Mouse (Mus musculus): ENCODE measurements around the gene Brsk1. TPM values are rescaled to one million over a fixed set of nuclear protein-coding genes. Genes with fewer than 3 reads are reported as not detected.
A peak's percentile ranks its signal among the peaks of the same experiment; 100 is the strongest.

Brsk1 gene
- 100 to 1,000 TPM; 280 to 313 TPM for total RNA-seq (2021)
- long read RNA-seq, partial matches to known transcripts = 3 of 28 reads
- long read RNA-seq, other reads (novel, unspliced or antisense) = 24 of 28 reads

DNA sequence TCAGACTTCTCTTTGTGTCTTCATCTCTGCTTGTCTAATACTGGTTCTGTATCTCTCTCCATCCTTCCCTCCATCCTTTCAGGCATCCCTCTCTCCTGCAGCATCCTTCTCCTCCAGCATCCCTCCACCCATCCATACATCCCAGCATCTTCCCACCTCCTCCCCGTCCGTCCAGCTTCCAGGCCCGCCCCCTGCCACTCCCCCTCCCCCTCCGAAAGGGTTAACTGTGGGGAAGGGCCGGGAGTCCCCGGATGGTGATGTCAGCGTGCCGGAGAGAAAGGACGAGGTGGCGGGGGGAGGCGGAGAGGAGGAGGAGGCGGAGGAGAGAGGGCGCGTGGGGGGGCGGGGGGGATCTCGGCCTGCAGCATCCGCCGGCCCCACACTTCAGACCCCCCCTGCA, at the start of gene Brsk1:
Brsk1 (plus strand) TSS at position 218 of the 400 bp plus-strand sequence.
- peak; percentile 86 to 88 for DNase-seq (ENCODE audit: low spot score in 2 of 2)

DNA sequence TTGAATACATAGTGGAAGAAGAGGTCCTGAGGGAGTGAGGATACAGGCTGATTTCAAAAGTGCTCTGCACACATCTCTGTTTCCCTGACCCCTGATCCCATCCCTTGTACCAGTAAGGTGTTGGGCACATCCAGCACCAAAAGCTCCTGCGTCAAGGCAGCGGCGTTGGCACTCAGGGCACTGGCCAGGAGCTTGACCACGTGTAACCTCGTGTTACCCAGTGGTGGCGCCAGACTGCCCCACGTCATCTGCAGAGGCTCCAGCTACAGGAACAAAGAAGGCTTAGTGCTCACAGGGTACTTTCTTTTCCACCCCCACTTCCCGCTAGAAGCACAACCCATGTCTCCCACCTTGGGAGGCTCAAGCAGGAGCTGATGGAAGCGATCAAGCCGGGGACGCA, 49.2 kb upstream of the Brsk1 start:
- no peak for DNase-seq (ENCODE audit: low spot score in 2 of 2)

- DNase-seq (ENCODE audit: low spot score in 2 of 2) = no peak
Observed at GRCm38 (mm10) chr7:4641956-4642355, 48.4 kb upstream of the Brsk1 start.

GRCm38 (mm10) chr7:4643225-4643624, 47.2 kb upstream of the Brsk1 start:
- no peak for DNase-seq (ENCODE audit: low spot score in 2 of 2)

DNA sequence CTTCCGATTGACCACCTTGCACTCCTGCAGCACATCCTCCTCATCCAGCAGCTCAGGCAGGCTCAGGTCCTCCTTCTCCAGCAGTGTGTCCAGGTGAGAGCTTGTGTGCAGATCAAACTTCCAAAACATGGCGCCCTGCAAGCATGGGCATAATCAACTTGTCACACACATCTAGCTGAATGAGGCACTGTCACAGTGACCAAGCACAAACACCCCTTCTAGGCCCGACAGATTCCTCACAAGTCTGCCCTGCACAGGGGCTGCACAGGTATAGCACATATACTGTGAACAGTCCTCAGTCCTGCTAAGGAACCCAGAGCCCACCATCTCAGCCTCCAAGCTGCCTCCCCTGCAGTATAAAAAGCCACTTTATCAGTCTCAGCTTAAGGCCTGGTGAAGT, 43.6 kb upstream of the Brsk1 start:
- DNase-seq (ENCODE audit: low spot score in 2 of 2) = no peak

GRCm38 (mm10) chr7:4647291-4647690, 43.1 kb upstream of the Brsk1 start:
- DNase-seq (ENCODE audit: low spot score in 2 of 2) = no peak

DNA sequence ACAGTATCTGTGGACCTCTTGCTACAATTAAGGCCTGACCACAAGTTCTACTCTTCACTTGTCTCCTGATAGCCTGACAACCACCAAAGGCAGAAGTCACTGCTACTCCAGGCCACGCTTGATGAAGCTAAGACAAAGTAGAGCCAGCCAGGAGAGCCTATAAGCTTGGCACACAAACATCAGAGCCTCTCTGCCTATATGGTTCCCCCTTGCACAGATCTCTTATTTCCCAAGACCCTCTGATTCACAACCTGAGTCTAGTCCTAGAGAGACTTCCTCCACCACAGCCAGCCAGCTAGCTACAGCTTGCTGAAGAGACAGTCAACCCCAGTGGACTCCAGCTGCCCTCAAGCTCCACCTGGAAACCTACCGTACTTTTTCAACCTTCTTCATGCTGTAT, 42.4 kb upstream of the Brsk1 start:
- DNase-seq (ENCODE audit: low spot score in 2 of 2) = no peak

DNA sequence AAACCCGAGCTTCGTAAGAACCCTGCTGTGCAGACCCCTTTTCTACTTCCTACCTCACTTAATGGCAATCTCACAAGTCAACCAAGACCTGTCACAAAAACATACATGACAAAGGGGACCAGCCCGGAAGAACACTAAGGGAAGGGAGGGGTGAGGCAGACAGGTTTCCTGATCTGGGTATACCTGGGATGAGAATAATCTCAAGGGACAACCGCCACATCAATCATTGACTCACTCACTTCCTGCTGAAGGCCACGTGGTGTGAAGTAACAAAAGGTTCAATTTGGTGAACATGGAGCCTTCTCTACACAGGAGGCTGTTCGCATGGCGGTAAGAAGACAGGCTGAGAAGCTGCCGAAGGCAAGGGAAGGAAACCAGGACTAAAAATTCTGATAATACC, 38.8 kb upstream of the Brsk1 start:
- DNase-seq (ENCODE audit: low spot score in 2 of 2) = no peak

GRCm38 (mm10) chr7:4652726-4653125, 37.7 kb upstream of the Brsk1 start:
- DNase-seq (ENCODE audit: low spot score in 2 of 2) = no peak

DNA sequence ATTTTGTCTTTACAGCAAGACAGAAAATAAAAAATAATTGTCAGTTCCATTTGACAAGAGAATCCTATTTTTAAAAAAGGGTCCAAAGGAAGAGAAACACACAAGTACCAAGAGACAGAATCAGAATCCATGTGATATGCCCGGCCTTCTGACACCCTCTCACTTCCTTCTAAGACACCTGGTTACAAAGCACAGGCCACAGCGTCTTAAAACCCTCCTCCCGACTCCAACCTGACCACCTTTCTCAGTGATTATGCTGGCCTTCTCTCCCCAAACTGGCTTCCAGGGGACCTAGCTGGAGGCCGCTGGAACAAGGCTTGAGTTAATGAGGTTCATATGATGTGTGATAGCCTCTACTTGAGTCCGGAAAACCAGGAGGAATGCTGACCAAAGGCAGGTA, 37.1 kb upstream of the Brsk1 start:
- no peak for DNase-seq (ENCODE audit: low spot score in 2 of 2)

DNA sequence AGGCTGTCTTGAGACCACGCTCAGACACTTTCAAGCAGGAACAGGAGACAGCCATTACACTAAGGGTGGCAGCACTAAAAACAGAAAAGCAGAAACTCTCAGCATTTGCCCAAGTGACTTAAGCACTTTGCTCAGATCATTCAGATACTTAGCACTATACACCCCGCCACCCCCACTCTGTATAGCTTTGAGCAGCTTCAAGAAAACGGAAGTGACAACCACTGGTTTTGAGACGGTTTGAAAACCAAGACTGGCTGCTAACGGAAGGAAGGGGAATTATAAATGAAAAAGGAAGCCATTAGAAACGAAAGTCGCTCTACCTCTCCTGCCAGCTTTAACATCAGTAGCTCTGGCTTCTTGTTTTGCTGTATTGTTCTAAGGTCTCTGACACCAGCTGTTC, 36.6 kb upstream of the Brsk1 start:
- DNase-seq (ENCODE audit: low spot score in 2 of 2) = no peak

GRCm38 (mm10) chr7:4654221-4654620, 36.2 kb upstream of the Brsk1 start:
- DNase-seq (ENCODE audit: low spot score in 2 of 2) = no peak

- DNase-seq (ENCODE audit: low spot score in 2 of 2) = no peak
Observed at GRCm38 (mm10) chr7:4655393-4655792, 35.0 kb upstream of the Brsk1 start.

- no peak for DNase-seq (ENCODE audit: low spot score in 2 of 2)
Observed at GRCm38 (mm10) chr7:4655916-4656315, 34.5 kb upstream of the Brsk1 start.

GRCm38 (mm10) chr7:4656818-4657217, 33.6 kb upstream of the Brsk1 start:
- DNase-seq (ENCODE audit: low spot score in 2 of 2) = no peak

DNA sequence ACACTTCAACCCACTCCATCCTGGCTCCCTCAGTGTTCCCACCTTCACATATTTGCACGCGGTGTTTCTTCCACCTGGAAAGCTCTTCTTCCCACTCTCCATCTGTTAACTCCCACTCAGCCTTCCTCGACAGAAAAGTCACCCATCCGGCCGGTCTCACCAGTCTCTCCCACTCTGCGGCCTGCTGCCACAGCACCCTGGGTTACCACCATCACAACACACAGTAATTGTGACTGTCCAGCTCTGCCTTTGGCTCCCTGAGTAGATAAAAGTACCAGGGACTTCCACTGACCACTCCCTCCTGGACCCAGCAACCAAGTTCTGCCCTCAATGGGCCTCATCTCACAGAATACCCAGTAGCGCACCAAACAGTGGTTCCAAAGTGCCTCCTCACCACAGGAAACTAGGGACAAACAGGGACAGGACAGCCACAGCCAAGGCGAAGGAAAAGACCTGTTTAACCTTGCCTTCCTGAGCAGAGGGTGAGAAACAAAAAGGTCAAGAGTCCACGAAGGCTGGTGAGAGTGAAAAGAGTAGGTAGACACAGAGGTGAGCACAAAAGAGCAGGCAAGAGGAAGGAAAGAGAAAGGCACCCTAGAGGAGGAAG, 32.8 kb upstream of the Brsk1 start:
- peak; percentile 20 to 25 for DNase-seq (ENCODE audit: low spot score in 2 of 2)

GRCm38 (mm10) chr7:4658128-4658907, 32.1 kb upstream of the Brsk1 start:
- DNase-seq (ENCODE audit: low spot score in 2 of 2) = peak in 1 of 2 experiments; percentile 37

GRCm38 (mm10) chr7:4658912-4659551, 31.4 kb upstream of the Brsk1 start, which contains the start of gene Ppp6r1:
TSS of gene Ppp6r1 (minus strand) at chr7:4659019.
- DNase-seq (ENCODE audit: low spot score in 2 of 2) = peak; percentile 95 to 97

DNA sequence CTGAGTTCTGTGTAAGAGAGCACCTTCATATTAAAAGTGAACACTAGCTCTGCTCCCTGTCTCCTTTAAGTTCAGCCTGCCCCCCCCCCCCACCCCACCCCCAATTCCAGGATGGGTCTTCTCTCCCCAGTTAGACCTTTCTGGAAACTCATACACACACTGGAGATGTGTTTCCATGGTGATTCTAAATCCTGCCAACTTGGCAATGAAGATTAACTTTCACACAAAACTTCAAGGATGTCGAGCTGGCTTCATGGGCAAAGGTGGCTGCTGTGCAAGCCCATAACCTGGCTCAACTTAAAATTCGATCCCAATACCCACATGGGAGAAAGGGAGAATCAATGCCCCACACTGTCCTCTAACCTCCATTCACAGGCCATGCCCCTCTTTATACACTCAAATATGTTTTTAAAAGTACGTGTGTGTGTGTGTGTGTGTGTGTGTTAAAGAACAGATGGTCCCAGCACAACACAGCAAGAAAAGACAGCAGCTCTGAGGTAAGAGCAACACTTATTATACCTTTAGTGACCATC, 30.4 kb upstream of the Brsk1 start:
- peak in 1 of 2 experiments; percentile 26 for DNase-seq (ENCODE audit: low spot score in 2 of 2)

- DNase-seq (ENCODE audit: low spot score in 2 of 2) = no peak
Observed at GRCm38 (mm10) chr7:4663179-4663578, 27.2 kb upstream of the Brsk1 start.

GRCm38 (mm10) chr7:4663742-4664141, 26.7 kb upstream of the Brsk1 start:
- no peak for DNase-seq (ENCODE audit: low spot score in 2 of 2)

GRCm38 (mm10) chr7:4666871-4667270, 23.5 kb upstream of the Brsk1 start:
- DNase-seq (ENCODE audit: low spot score in 2 of 2) = no peak

All from layer of hippocampus, postnatal 10 days (tissue).